Mouse (Mus musculus): ENCODE measurements around the gene Nacad. TPM values are rescaled to one million over a fixed set of nuclear protein-coding genes. Genes with fewer than 3 reads are reported as not detected.

Gene Nacad
- polyA plus RNA-seq, 1 experiment from 2014 or later, result 20.0 TPM

GRCm38 (mm10) chr11:6560655-6561360 is 45.0 kb downstream of the Nacad start:
- CTCF ChIA-PET, result interaction anchor here (0.7 to 1.5 kb wide), 2 partner anchors 11 to 13 kb away, joined by 3 read pairs; no protein-coding TSS in a partner anchor
- DNase-seq (ENCODE audit: low read depth, low spot score), result no peak

GRCm38 (mm10) chr11:6559996-6560395 is 45.9 kb downstream of the Nacad start:
- DNase-seq (ENCODE audit: low read depth, low spot score) (no peak), ATAC-seq (no peak)
- ChIA-PET POLR2A (no interaction called here), CTCF (interaction anchor here (1.5 kb wide), 1 partner anchor 12 kb away, joined by 3 read pairs; no protein-coding TSS in a partner anchor)
- H3K27me3 ChIP-seq, result no peaks in the 10 kb centered on the region
- no peak for TF ChIP-seq CTCF (IDR thresholded peaks at IDR 0.05)
- in situ Hi-C loops (cut with MboI; ENCODE audit: low pct_unique_long_range_greater_than_20kb), result no loop called here

More at GRCm38 (mm10) chr11:6560655-6561360, 45.0 kb downstream of the Nacad start:
- POLR2A ChIA-PET, result no interaction called here
- no peak for ATAC-seq
- in situ Hi-C loops (cut with MboI; ENCODE audit: low pct_unique_long_range_greater_than_20kb), result no loop called here
- no peaks in the 10 kb centered on the region for H3K27me3 ChIP-seq
- TF ChIP-seq CTCF (IDR thresholded peaks at IDR 0.05), result no peak

GRCm38 (mm10) chr11:6558234-6558633 is 47.6 kb downstream of the Nacad start:
- ChIA-PET POLR2A (interaction anchor here (1.0 kb wide), 1 partner anchor 8 kb away, joined by 3 read pairs; no protein-coding TSS in a partner anchor), CTCF (interaction anchor here (0.7 to 1.7 kb wide), 5 partner anchors 8 to 37 kb away, joined by 3 to 5 read pairs (median 3); no protein-coding TSS in a partner anchor)
- no peak for TF ChIP-seq CTCF (IDR thresholded peaks at IDR 0.05)
- no peaks in the 10 kb centered on the region for H3K27me3 ChIP-seq
- DNase-seq (ENCODE audit: low read depth, low spot score) (no peak), ATAC-seq (no peak)
- in situ Hi-C loops (cut with MboI; ENCODE audit: low pct_unique_long_range_greater_than_20kb), result no loop called here

- no peak for DNase-seq (ENCODE audit: low read depth, low spot score)
- ChIA-PET CTCF (interaction anchor here (1.3 to 2.6 kb wide), 4 partner anchors 8 to 79 kb away, joined by 3 to 9 read pairs (median 3); no protein-coding TSS in a partner anchor), POLR2A (interaction anchor here (1.1 kb wide), 1 partner anchor 75 kb away, joined by 3 read pairs; no protein-coding TSS in a partner anchor)
- no peak for ATAC-seq
- in situ Hi-C loops (cut with MboI; ENCODE audit: low pct_unique_long_range_greater_than_20kb), result no loop called here
- no peaks in the 10 kb centered on the region for H3K27me3 ChIP-seq
- TF ChIP-seq CTCF (IDR thresholded peaks at IDR 0.05), result no peak
These were observed 55.7 kb downstream of the Nacad start for GRCm38 (mm10) chr11:6550201-6550600.

- no peak for TF ChIP-seq CTCF (IDR thresholded peaks at IDR 0.05)
- ChIA-PET CTCF (interaction anchor here (1.3 to 2.6 kb wide), 6 partner anchors 8 to 80 kb away, joined by 3 to 9 read pairs (median 3); no protein-coding TSS in a partner anchor), POLR2A (interaction anchor here (1.1 kb wide), 1 partner anchor 75 kb away, joined by 3 read pairs; no protein-coding TSS in a partner anchor)
- no peaks in the 10 kb centered on the region for H3K27me3 ChIP-seq
- no peak for DNase-seq (ENCODE audit: low read depth, low spot score)
- in situ Hi-C loops (cut with MboI; ENCODE audit: low pct_unique_long_range_greater_than_20kb), result no loop called here
- ATAC-seq, result no peak
These were observed 56.1 kb downstream of the Nacad start for GRCm38 (mm10) chr11:6549770-6550169.

Other genes with a start within 250 kb of the Nacad start
- gene Zmiz2, start 217.0 kb downstream of the Nacad start, polyA plus RNA-seq (2021), result 46.9 TPM
- gene Ppia, start 190.6 kb downstream of the Nacad start, polyA plus RNA-seq (2021), result 3,491 TPM
- 147 TPM for gene H2afv, start 161.6 kb downstream of the Nacad start, polyA plus RNA-seq (2021)
- 49.1 TPM for gene Purb, start 130.1 kb downstream of the Nacad start, polyA plus RNA-seq (2021)
- gene Myo1g, start 85.1 kb downstream of the Nacad start, polyA plus RNA-seq (2021), result 0.06 TPM
- gene Ccm2, start 59.2 kb downstream of the Nacad start, polyA plus RNA-seq (2021), result 60.9 TPM
- 64.3 TPM for gene Tbrg4, start 20.0 kb upstream of the Nacad start, polyA plus RNA-seq (2021)
- gene Wap, start 32.6 kb upstream of the Nacad start, polyA plus RNA-seq (2021), result not detected
- gene Ramp3, start 52.5 kb upstream of the Nacad start, polyA plus RNA-seq (2021), result 21.6 TPM
- not detected for gene Gm11983, start 231.6 kb upstream of the Nacad start, polyA plus RNA-seq (2021)